Mouse (Mus musculus): ENCODE data around the gene Smagp.

Smagp gene

GRCm38 (mm10) chr15:100665411-100666218 is 28.9 kb upstream of the Smagp start:
- no peak for DNase-seq

- DNase-seq: no peak
Measured at GRCm38 (mm10) chr15:100664813-100665274, 28.1 kb upstream of the Smagp start.

GRCm38 (mm10) chr15:100660805-100661204 is 24.1 kb upstream of the Smagp start:
- DNase-seq: no peak

GRCm38 (mm10) chr15:100660306-100660705 is 23.6 kb upstream of the Smagp start:
- peak; percentile 71 to 75 for DNase-seq

- no peak for DNase-seq
Measured at GRCm38 (mm10) chr15:100655201-100655600, 18.5 kb upstream of the Smagp start.

- no peak for DNase-seq
Measured at GRCm38 (mm10) chr15:100654271-100654670, 17.5 kb upstream of the Smagp start.

GRCm38 (mm10) chr15:100651610-100652009 is 14.9 kb upstream of the Smagp start:
- DNase-seq: no peak

- DNase-seq: peak; percentile 50 to 51
Measured at GRCm38 (mm10) chr15:100650111-100650510, 13.4 kb upstream of the Smagp start.

GRCm38 (mm10) chr15:100646161-100646560 is 9.4 kb upstream of the Smagp start:
- DNase-seq: peak; percentile 36 to 48

- DNase-seq: no peak
Measured at GRCm38 (mm10) chr15:100642451-100642850, 5.7 kb upstream of the Smagp start.

GRCm38 (mm10) chr15:100641226-100641810 is 4.6 kb upstream of the Smagp start:
- DNase-seq: no peak

GRCm38 (mm10) chr15:100639972-100640750 is 3.4 kb upstream of the Smagp start:
- DNase-seq: no peak

- DNase-seq: peak; percentile 37 to 38
Measured at GRCm38 (mm10) chr15:100637661-100638060, 921 bp upstream of the Smagp start.

GRCm38 (mm10) chr15:100635851-100636645 is 692 bp downstream of the Smagp start:
- no peak for DNase-seq

GRCm38 (mm10) chr15:100635239-100635638 is 1.5 kb downstream of the Smagp start:
- DNase-seq: no peak

GRCm38 (mm10) chr15:100633341-100633740 is 3.4 kb downstream of the Smagp start:
- no peak for DNase-seq

- no peak for DNase-seq
Measured at GRCm38 (mm10) chr15:100632323-100632722, 4.4 kb downstream of the Smagp start.

GRCm38 (mm10) chr15:100631454-100632170 is 5.1 kb downstream of the Smagp start:
- DNase-seq: no peak

GRCm38 (mm10) chr15:100630126-100630525 is 6.6 kb downstream of the Smagp start:
- no peak for DNase-seq

- no peak for DNase-seq
Measured at GRCm38 (mm10) chr15:100628797-100629196, 7.9 kb downstream of the Smagp start.

GRCm38 (mm10) chr15:100627774-100628370 is 8.9 kb downstream of the Smagp start:
- DNase-seq: no peak
